Mouse (Mus musculus) midbrain, embryonic 16.5 days (tissue): ENCODE data around the gene Dpm2. TPM values are rescaled to one million over a fixed set of nuclear protein-coding genes. Genes with fewer than 3 reads are reported as not detected.

ENCODE experiments used
- polyA plus RNA-seq: library from polyadenylated mRNA; unstranded; fragments of >200 nt; fragmentation: Nextera tagmentation; extraction: Ambion mirVana; gene quantifications from 2 replicates; pipeline ENCODE4 v1.2.1, GENCODE M21; 2015

The Dpm2 gene
- polyA plus RNA-seq, 1 experiment from 2014 or later = 136 TPM

Other genes starting within 250 kb of the Dpm2 start
- 56.3 and 58.7 TPM in 2 replicates for gene Ciz1, start 218.5 kb upstream of the Dpm2 start, polyA plus RNA-seq
- 55.1 and 66.3 TPM in 2 replicates for gene Dnm1, start 217.5 kb upstream of the Dpm2 start, polyA plus RNA-seq
- gene 1110008P14Rik, start 188.9 kb upstream of the Dpm2 start, polyA plus RNA-seq = 117 and 132 TPM in 2 replicates
- gene Lcn2, start 182.6 kb upstream of the Dpm2 start, polyA plus RNA-seq = 0.86 and 1.2 TPM in 2 replicates
- gene Ptges2, start 175.0 kb upstream of the Dpm2 start, polyA plus RNA-seq = 50.7 and 51.4 TPM in 2 replicates
- 5.3 and 5.5 TPM in 2 replicates for gene Naif1, start 120.4 kb upstream of the Dpm2 start, polyA plus RNA-seq
- gene Slc25a25, start 119.4 kb upstream of the Dpm2 start, polyA plus RNA-seq = 55.1 and 60.1 TPM in 2 replicates
- gene Fam102a, start 35.5 kb upstream of the Dpm2 start, polyA plus RNA-seq = 5.0 and 5.9 TPM in 2 replicates
- 14.5 and 17.1 TPM in 2 replicates for gene Pip5kl1, start 3.9 kb downstream of the Dpm2 start, polyA plus RNA-seq
- gene 9430097D07Rik, start 4.8 kb downstream of the Dpm2 start, polyA plus RNA-seq = 0.52 and 1.1 TPM in 2 replicates
- 33.4 and 39.0 TPM in 2 replicates for gene St6galnac4, start 16.2 kb downstream of the Dpm2 start, polyA plus RNA-seq
- 26.5 and 36.4 TPM in 2 replicates for gene St6galnac6, start 28.9 kb downstream of the Dpm2 start, polyA plus RNA-seq
- 107 and 108 TPM in 2 replicates for gene Ak1, start 50.9 kb downstream of the Dpm2 start, polyA plus RNA-seq
- 27.2 and 30.3 TPM in 2 replicates for gene Eng, start 75.7 kb downstream of the Dpm2 start, polyA plus RNA-seq
- 21.1 and 23.5 TPM in 2 replicates for gene Fpgs, start 133.3 kb downstream of the Dpm2 start, polyA plus RNA-seq
- 61.3 and 67.3 TPM in 2 replicates for gene Cdk9, start 142.2 kb downstream of the Dpm2 start, polyA plus RNA-seq
- gene Sh2d3c, start 150.2 kb downstream of the Dpm2 start, polyA plus RNA-seq = 51.1 and 59.3 TPM in 2 replicates
- 3.2 and 3.5 TPM in 2 replicates for gene 6330409D20Rik, start 170.2 kb downstream of the Dpm2 start, polyA plus RNA-seq
- 46.9 and 48.5 TPM in 2 replicates for gene Tor2a, start 186.4 kb downstream of the Dpm2 start, polyA plus RNA-seq
- gene Ttc16, start 204.8 kb downstream of the Dpm2 start, polyA plus RNA-seq = 0.68 and 0.80 TPM in 2 replicates
- gene Ptrh1, start 204.9 kb downstream of the Dpm2 start, polyA plus RNA-seq = 4.9 and 5.0 TPM in 2 replicates
- 0.82 and 0.99 TPM in 2 replicates for gene Cfap157, start 213.6 kb downstream of the Dpm2 start, polyA plus RNA-seq